Mouse (Mus musculus): Measurements from ENCODE around the gene Krtap10-10. TPM values are rescaled to one million over a fixed set of nuclear protein-coding genes. Genes with fewer than 3 reads are reported as not detected.

The Krtap10-10 gene
- polyA plus RNA-seq, 1 experiment = not detected

DNA sequence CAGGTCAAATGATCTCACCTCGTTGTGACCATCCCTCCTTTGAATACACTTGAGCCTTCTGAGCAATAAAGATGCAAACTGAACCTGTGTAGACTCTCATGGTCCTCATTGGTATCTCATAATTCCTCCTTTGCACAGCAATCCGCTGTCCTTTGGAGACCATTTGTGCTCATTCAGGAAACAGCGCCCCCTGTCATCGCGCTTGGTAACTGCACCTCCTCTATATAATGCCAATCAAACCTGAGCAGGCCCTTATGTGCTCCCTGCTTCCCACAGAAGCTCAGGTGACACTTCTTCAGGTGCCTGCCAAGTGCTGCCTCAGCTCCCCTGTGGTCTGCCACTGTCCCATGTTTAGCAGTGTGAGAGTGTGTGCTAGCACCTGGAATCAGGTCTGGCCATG is 20.2 kb upstream of the Krtap10-10 start:
- Histone ChIP-seq H3K27me3 (replicated peaks) (peaks cover 39% of the 10 kb centered on the region), H3K4me3 (replicated peaks) (no peak overlapping the region), H3K36me3 (replicated peaks; ENCODE audit: low read length) (no peaks in the 10 kb centered on the region), H3K4me1 (peaks cover 5% of the 10 kb centered on the region; the same call in 1 of the 2 replicates), H3K9me3 (peaks cover 9% of the 10 kb centered on the region; the same call in 1 of the 2 replicates)
- TF ChIP-seq FLI1 (IDR thresholded peaks at IDR 0.05; ENCODE audit: low read length) (no peak), GATA1 (IDR thresholded peaks at IDR 0.05; ENCODE audit: borderline replicate concordance, low read length) (no peak)

DNA sequence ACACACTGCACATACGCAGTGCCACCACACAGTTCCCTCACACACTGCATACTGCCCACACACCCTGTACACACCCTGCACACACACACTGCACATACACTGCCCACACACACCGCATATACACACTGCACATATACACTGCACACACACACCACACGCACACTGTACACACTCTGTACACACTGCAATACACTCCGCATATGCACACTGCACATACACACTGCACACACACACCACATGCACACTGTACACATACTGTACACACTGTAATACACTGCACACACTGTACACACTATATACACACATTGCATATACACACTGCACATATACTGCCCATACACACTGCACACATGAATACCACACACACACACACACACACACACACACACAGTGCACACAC is 17.2 kb upstream of the Krtap10-10 start:
- Histone ChIP-seq H3K4me3 (replicated peaks) (peak overlapping the region; percentile 48), H3K27me3 (replicated peaks) (peaks cover 25% of the 10 kb centered on the region), H3K9me3 (peaks cover 12% of the 10 kb centered on the region), H3K4me1 (peaks cover 5% of the 10 kb centered on the region; the same call in 1 of the 2 replicates), H3K36me3 (replicated peaks; ENCODE audit: low read length) (no peaks in the 10 kb centered on the region)
- TF ChIP-seq GATA1 (IDR thresholded peaks at IDR 0.05; ENCODE audit: borderline replicate concordance, low read length) = 0 out of 3 replicates have a peak, but pooled peaks have one; percentile 16
- TF ChIP-seq FLI1 (IDR thresholded peaks at IDR 0.05; ENCODE audit: low read length) = no peak

DNA sequence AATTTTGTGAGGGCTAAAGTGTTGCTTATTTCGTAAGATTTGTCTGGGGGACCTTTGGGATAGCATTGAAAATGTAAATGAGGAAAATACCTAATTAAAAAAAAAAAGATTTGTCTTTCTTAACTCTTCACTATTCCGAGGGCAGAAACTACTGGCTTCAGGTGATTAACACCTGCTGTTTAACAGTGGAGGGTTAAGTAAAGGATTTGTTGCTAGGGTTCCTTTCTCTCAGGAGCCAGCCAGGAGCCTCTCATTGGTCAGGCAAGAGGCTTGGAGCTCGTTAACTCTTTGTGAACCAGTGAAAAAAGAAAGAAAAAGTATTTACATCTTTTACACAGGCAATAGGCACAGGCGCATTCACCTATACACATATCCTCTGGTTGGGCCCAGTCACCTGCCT is 16.5 kb upstream of the Krtap10-10 start:
- Histone ChIP-seq H3K36me3 (replicated peaks; ENCODE audit: low read length) (no peaks in the 10 kb centered on the region), H3K4me1 (peaks cover 5% of the 10 kb centered on the region; the same call in 1 of the 2 replicates), H3K9me3 (peaks cover 12% of the 10 kb centered on the region), H3K4me3 (replicated peaks) (no peak overlapping the region), H3K27me3 (replicated peaks) (peaks cover 19% of the 10 kb centered on the region)
- TF ChIP-seq FLI1 (IDR thresholded peaks at IDR 0.05; ENCODE audit: low read length) = no peak
- no peak for TF ChIP-seq GATA1 (IDR thresholded peaks at IDR 0.05; ENCODE audit: borderline replicate concordance, low read length)

DNA sequence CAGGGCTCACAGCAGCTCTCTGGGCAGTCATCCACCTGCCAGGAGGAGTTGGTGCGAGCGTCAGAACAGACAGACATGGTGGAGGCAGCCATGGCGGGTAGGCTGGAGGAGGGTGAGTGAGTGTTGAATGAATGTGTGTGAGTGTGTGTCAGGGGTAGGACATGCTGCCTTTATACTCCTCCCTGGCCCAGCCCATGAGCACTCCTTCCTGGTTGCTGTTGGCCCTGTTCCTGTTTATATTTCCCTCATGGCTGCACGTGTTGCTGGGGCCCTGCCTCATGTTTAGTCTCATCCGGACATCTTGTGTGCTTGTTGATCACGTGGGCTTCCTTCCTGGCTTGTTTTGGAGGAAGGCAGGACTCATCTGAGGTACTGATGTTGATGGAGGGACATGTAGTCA is 8.8 kb upstream of the Krtap10-10 start, which contains the start of gene Krtap10-4:
TSS of gene Krtap10-4 (minus strand) at position 145 of the 400 bp plus-strand sequence.
- no peak within 1 kb of the TSS for H3K4me3 ChIP-seq (replicated peaks)
- H3K9me3 ChIP-seq = peaks cover 20% of the 10 kb centered on the region
- TF ChIP-seq FLI1 (IDR thresholded peaks at IDR 0.05; ENCODE audit: low read length) (no peak), GATA1 (IDR thresholded peaks at IDR 0.05; ENCODE audit: borderline replicate concordance, low read length) (no peak)
- no peaks in the 10 kb centered on the region for H3K36me3 ChIP-seq (replicated peaks; ENCODE audit: low read length)
- peaks cover 19% of the 10 kb centered on the region for H3K27me3 ChIP-seq (replicated peaks)
- no peaks in the 10 kb centered on the region for H3K4me1 ChIP-seq

DNA sequence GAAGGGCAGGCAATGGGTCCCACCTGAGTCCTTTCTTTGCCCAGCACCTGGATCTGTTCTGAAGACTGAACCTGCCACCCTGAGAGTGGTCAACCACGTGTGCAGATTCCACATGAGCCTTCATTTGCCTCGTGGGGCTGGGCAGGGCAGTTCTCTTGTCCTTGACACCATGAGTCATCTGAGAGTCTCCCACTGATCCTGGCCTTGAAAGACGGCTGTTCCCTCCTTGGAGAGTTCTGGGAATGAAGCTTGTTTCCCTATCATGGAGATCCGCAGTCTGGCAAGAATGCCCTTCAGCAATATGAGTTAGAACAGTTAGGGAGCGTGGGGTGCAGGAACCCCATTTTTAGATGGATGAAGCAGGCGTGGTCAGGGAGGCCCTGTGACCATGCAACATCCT is 3.3 kb downstream of the Krtap10-10 start:
- H3K9me3 ChIP-seq = peaks cover 41% of the 10 kb centered on the region
- H3K36me3 ChIP-seq (replicated peaks; ENCODE audit: low read length) = no peaks in the 10 kb centered on the region
- H3K27me3 ChIP-seq (replicated peaks) = peaks cover 9% of the 10 kb centered on the region
- no peak for TF ChIP-seq FLI1 (IDR thresholded peaks at IDR 0.05; ENCODE audit: low read length)
- TF ChIP-seq GATA1 (IDR thresholded peaks at IDR 0.05; ENCODE audit: borderline replicate concordance, low read length) = no peak
- no peaks in the 10 kb centered on the region for H3K4me1 ChIP-seq
- no peak overlapping the region for H3K4me3 ChIP-seq (replicated peaks)

DNA sequence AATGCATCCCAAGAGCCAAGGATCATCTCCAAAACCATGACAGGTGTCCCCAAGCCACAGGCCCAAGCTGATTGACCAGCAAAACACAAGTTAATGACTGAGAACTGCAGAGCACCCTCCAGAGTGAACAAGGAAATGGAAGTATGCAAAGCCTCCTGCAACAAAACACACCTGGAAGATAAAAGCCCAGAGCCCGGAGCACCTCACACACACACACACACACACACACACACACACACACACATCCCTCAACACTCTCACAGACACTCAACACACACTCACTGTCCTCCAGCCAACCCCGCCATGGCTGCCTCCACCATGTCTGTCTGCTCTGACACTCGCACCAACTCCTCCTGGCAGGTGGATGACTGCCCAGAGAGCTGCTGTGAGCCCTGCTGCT is 10.8 kb downstream of the Krtap10-10 start, which contains the start of gene Gm36176:
TSS of gene Gm36176 (plus strand) at position 301 of the 400 bp plus-strand sequence.
- H3K4me3 ChIP-seq (replicated peaks) = peak within 1 kb of the TSS; percentile 51
- peaks cover 15% of the 10 kb centered on the region; the same call in 1 of the 2 replicates for H3K4me1 ChIP-seq
- peaks cover 58% of the 10 kb centered on the region for H3K9me3 ChIP-seq
- no peaks in the 10 kb centered on the region for H3K36me3 ChIP-seq (replicated peaks; ENCODE audit: low read length)
- H3K27me3 ChIP-seq (replicated peaks) = peaks cover 17% of the 10 kb centered on the region
- TF ChIP-seq FLI1 (IDR thresholded peaks at IDR 0.05; ENCODE audit: low read length) (no peak), GATA1 (IDR thresholded peaks at IDR 0.05; ENCODE audit: borderline replicate concordance, low read length) (no peak)

DNA sequence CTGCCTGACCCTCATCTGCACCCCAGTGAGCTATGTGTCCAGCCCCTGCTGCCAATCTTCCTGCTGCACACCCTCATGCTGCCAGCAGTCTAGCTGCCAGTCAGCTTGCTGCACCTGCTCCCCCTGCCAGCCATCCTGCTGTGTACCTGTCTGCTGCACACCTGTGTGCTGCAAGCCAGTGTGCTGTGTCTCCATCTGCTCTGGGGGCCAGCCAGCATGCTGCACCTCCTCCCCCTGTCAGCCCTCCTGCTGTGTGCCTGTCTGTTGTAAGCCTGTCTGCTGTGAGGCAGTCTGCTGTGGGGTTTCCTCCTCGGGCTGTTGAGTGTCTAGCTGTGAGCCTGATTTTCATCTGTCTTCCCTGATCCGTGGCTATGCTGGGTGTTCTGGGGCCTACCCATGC is 11.2 kb downstream of the Krtap10-10 start:
- H3K27me3 ChIP-seq (replicated peaks) = peaks cover 17% of the 10 kb centered on the region
- H3K4me1 ChIP-seq = peaks cover 15% of the 10 kb centered on the region; the same call in 1 of the 2 replicates
- peak overlapping the region; percentile 51 for H3K4me3 ChIP-seq (replicated peaks)
- TF ChIP-seq GATA1 (IDR thresholded peaks at IDR 0.05; ENCODE audit: borderline replicate concordance, low read length) (no peak), FLI1 (IDR thresholded peaks at IDR 0.05; ENCODE audit: low read length) (no peak)
- no peaks in the 10 kb centered on the region for H3K36me3 ChIP-seq (replicated peaks; ENCODE audit: low read length)
- peaks cover 53% of the 10 kb centered on the region for H3K9me3 ChIP-seq

DNA sequence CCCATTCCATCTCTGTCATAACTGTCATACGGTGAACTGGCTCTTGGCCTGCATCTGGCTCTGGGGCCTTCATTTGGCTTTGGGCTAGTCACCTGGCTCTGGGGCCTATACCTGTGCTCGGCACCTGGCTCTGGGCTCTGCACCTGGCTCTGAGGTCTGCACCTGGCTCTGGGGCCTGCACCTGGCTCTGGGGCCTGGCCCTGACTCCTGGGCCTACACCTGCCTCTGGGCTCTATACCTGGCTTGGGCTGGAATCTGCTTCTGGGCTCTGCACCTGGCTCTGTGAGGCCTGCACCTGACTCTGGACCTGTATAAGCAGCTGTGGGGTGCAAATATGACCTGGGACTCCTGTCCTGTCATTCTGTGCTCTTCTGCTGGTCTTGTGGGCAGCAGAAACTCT is 11.8 kb downstream of the Krtap10-10 start:
- H3K4me1 ChIP-seq = peaks cover 15% of the 10 kb centered on the region; the same call in 1 of the 2 replicates
- TF ChIP-seq FLI1 (IDR thresholded peaks at IDR 0.05; ENCODE audit: low read length) = no peak
- TF ChIP-seq GATA1 (IDR thresholded peaks at IDR 0.05; ENCODE audit: borderline replicate concordance, low read length) = no peak
- H3K9me3 ChIP-seq = peaks cover 47% of the 10 kb centered on the region
- H3K4me3 ChIP-seq (replicated peaks) = no peak overlapping the region
- no peaks in the 10 kb centered on the region for H3K36me3 ChIP-seq (replicated peaks; ENCODE audit: low read length)
- H3K27me3 ChIP-seq (replicated peaks) = peaks cover 22% of the 10 kb centered on the region

DNA sequence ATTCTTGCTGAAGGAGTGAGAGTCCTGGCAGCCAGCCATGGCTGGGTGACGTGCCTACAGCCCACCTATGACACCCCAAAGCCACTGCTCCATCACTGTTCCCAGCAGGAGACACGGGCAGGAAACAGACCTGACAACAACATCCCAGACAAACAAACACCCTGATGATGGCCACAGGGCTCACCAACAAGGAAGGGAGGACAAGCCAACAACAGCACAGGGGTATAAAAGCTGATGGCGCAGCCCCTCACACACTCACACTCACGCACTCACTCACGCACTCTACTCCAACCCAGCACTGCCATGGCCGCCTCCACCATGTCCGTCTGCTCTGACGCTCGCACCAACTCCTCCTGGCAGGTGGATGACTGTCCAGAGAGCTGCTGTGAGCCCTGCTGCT is 16.8 kb downstream of the Krtap10-10 start, which contains the start of gene Gm10318:
TSS of gene Gm10318 (plus strand) at position 301 of the 400 bp plus-strand sequence.
- Histone ChIP-seq H3K9me3 (peaks cover 24% of the 10 kb centered on the region), H3K27me3 (replicated peaks) (peaks cover 22% of the 10 kb centered on the region), H3K4me3 (replicated peaks) (no peak within 1 kb of the TSS), H3K36me3 (replicated peaks; ENCODE audit: low read length) (no peaks in the 10 kb centered on the region), H3K4me1 (peaks cover 9% of the 10 kb centered on the region; the same call in 1 of the 2 replicates)
- no peak for TF ChIP-seq FLI1 (IDR thresholded peaks at IDR 0.05; ENCODE audit: low read length)
- TF ChIP-seq GATA1 (IDR thresholded peaks at IDR 0.05; ENCODE audit: borderline replicate concordance, low read length) = no peak

DNA sequence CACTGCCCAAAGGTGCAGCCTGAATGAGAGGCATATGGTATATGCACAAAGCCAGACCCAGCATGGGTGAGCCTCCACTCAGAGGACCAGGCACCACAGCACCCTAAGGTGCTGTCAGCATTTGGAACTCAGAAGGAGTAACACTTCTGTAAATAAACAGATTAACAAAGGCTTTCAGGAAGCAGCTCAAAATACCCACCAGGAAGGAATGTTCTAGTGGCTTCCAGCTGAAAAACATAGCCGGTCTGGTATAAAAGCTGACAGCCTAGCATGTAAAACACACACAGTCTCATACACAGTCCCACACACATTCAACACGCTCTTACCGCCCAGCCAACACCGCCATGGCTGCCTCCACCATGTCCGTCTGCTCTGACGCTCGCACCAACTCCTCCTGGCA is 25.9 kb downstream of the Krtap10-10 start, which contains the start of gene Gm3285:
TSS of gene Gm3285 (plus strand) at position 301 of the 400 bp plus-strand sequence.
- peaks cover 13% of the 10 kb centered on the region for H3K9me3 ChIP-seq
- peaks cover 10% of the 10 kb centered on the region for H3K4me1 ChIP-seq
- H3K36me3 ChIP-seq (replicated peaks; ENCODE audit: low read length) = no peaks in the 10 kb centered on the region
- TF ChIP-seq FLI1 (IDR thresholded peaks at IDR 0.05; ENCODE audit: low read length) = no peak
- TF ChIP-seq GATA1 (IDR thresholded peaks at IDR 0.05; ENCODE audit: borderline replicate concordance, low read length) = no peak
- peaks cover 33% of the 10 kb centered on the region for H3K27me3 ChIP-seq (replicated peaks)
- H3K4me3 ChIP-seq (replicated peaks) = no peak within 1 kb of the TSS

Data from megakaryocyte, embryonic 14.5 days (primary cell).